Mouse (Mus musculus): ENCODE measurements around the gene Gca. TPM values are rescaled to one million over a fixed set of nuclear protein-coding genes. Genes with fewer than 3 reads are reported as not detected.
"Not testable (repeated sequence)": the region's sequence is repeated elsewhere in the genome, so short reads cannot be mapped to it uniquely, and the experiment has no call there.

Gene Gca
- total RNA-seq, 2 experiments from 2014 or later: 6.2 to 10.4 TPM

- no peak for DNase-seq (ENCODE audit: low spot score in 2 of 2)
These were observed 5.8 kb downstream of the Gca start for GRCm38 (mm10) chr2:62669848-62670247.

GRCm38 (mm10) chr2:62670301-62670700 lies 6.2 kb downstream of the Gca start:
- DNase-seq (ENCODE audit: low spot score in 2 of 2): no peak

GRCm38 (mm10) chr2:62670767-62671166 lies 6.7 kb downstream of the Gca start:
- no peak for DNase-seq (ENCODE audit: low spot score in 2 of 2)

GRCm38 (mm10) chr2:62672788-62673187 lies 8.7 kb downstream of the Gca start:
- DNase-seq (ENCODE audit: low spot score in 2 of 2): no peak

GRCm38 (mm10) chr2:62681667-62682066 lies 17.6 kb downstream of the Gca start:
- DNase-seq (ENCODE audit: low spot score in 2 of 2): no peak

- DNase-seq (ENCODE audit: low spot score in 2 of 2): no peak
These were observed 21.0 kb downstream of the Gca start for GRCm38 (mm10) chr2:62684989-62685595.

GRCm38 (mm10) chr2:62685934-62686333 lies 21.8 kb downstream of the Gca start:
- DNase-seq (ENCODE audit: low spot score in 2 of 2): no peak

GRCm38 (mm10) chr2:62706313-62706712 lies 42.2 kb downstream of the Gca start:
- DNase-seq (ENCODE audit: low spot score in 2 of 2): no peak

- no peak for DNase-seq (ENCODE audit: low spot score in 2 of 2)
These were observed 45.5 kb downstream of the Gca start for GRCm38 (mm10) chr2:62709633-62710032.

GRCm38 (mm10) chr2:62714362-62714761 lies 50.3 kb downstream of the Gca start:
- not testable (repeated sequence) for DNase-seq (ENCODE audit: low spot score in 2 of 2)

GRCm38 (mm10) chr2:62715260-62715659 lies 51.2 kb downstream of the Gca start:
- no peak for DNase-seq (ENCODE audit: low spot score in 2 of 2)

GRCm38 (mm10) chr2:62717270-62717669 lies 53.2 kb downstream of the Gca start:
- DNase-seq (ENCODE audit: low spot score in 2 of 2): no peak

- no peak for DNase-seq (ENCODE audit: low spot score in 2 of 2)
These were observed 54.3 kb downstream of the Gca start for GRCm38 (mm10) chr2:62718411-62718810.

GRCm38 (mm10) chr2:62725946-62726345 lies 61.9 kb downstream of the Gca start:
- DNase-seq (ENCODE audit: low spot score in 2 of 2): no peak

GRCm38 (mm10) chr2:62727732-62728131 lies 63.6 kb downstream of the Gca start:
- no peak for DNase-seq (ENCODE audit: low spot score in 2 of 2)

- DNase-seq (ENCODE audit: low spot score in 2 of 2): no peak
These were observed 66.6 kb downstream of the Gca start for GRCm38 (mm10) chr2:62730671-62731070.

GRCm38 (mm10) chr2:62743098-62743497 lies 79.0 kb downstream of the Gca start:
- DNase-seq (ENCODE audit: low spot score in 2 of 2): no peak

Other genes starting within 250 kb of the Gca start
- gene Gcg, start 180.6 kb upstream of the Gca start, total RNA-seq (2021): 100 to 1,000 TPM in 1 of 2 experiments, not detected in 1; 240 TPM
- 10 to 100 TPM; 10.3 to 12.0 TPM for gene Fap, start 90.2 kb upstream of the Gca start, total RNA-seq (2021)
- 10 to 100 TPM in 1 of 2 experiments, 1 to 10 TPM in 1; 8.8 to 10.6 TPM for gene Ifih1, start 18.0 kb upstream of the Gca start, total RNA-seq (2021)

All from adrenal gland, postnatal 4 days (tissue).